Mouse (Mus musculus) MN1 (cell line): ENCODE measurements at regions not wholly inside any gene's neighbourhood (a gene's known extent, or its start where the extent isn't known, plus 50 kb on each side); places are given as distances from the start of the nearest gene placed in this dataset.

Experiments
- DNase-seq: peaks from one replicate; pipeline ENCODE4 v3.0.0-alpha.2; 2016; ENCODE audit warnings: low spot score

DNA sequence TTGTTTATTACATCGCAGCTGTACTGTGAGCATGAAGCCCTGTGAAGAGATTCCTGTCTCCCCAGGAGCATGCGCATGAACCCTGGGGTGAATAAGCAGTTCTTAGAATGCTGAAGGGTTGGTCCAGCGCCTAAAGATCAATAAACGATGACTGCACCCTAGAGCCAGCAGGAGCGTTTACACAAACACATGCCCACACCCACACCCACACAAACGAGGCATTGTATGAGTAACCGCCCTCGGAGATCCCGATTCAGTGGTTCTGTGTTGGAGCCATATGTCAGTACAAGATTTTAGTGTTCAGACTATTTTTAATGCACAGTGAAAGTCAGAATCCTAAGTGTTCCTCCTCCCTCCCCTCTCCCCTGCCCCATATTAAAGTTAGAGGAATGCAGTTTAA lies 57.3 kb downstream of the Edn1 start:
- no peak for DNase-seq

DNA sequence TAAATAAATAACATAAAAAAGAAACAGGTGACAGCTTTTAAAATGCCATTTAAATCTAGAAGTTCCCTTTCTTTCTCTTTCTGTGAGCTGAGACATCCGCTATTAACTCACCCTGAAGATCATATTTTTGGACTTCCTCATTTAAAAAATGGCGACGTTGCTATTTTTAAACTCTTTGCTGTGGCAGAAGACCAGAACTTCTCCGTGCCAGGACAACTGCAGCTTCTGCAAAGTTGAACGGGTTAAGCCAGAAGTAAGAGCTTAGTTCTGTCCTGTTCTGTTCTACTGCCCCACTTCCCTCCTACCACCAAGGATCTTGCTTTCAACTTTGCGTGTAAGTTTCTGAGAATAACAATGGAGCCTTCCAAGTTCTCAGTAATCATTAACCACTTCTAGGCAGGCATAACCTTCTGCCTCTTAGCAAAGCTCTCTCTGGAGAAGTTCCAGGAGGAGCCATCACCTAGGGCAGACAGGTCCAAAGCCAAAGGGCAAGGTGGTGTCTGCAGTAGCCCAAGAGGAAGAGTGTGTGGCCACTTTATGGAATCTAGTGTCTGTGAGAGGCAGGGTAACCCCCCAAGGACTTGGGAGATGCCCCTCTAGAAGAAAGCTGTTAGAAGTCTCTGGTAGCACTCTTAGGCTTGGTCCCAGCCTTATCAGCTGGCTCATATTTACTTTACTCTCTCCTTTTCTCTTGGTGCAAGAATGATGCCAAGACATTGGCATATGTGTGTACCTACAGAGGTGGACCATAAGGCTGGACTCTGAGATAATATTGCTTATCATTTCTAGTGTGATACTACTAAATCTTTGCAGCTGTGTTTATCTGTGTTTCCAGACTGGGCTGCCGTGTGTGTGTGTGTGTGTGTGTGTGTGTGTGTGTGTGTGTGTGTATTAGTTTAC lies 66.6 kb downstream of the Edn1 start:
- no peak for DNase-seq

DNA sequence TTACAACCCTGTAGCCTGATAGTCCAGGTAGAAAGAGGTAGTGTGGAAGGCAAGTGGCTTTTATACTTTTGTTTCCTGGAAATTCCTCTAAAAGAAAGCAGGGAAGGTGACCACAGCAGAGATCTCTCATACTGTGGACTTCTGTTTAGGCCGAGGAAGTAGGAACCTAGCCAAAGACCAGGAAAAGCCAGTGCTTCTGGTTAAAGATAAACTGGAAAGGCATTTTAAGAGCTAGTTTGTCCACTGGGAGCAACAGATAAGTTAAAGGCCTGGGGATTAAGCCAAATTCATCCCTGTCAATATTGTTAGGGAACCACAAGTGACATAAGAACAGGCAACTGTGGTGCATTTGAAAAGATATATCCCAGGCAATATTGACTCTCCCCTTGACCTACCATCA lies 68.5 kb downstream of the Edn1 start:
- DNase-seq: no peak

DNA sequence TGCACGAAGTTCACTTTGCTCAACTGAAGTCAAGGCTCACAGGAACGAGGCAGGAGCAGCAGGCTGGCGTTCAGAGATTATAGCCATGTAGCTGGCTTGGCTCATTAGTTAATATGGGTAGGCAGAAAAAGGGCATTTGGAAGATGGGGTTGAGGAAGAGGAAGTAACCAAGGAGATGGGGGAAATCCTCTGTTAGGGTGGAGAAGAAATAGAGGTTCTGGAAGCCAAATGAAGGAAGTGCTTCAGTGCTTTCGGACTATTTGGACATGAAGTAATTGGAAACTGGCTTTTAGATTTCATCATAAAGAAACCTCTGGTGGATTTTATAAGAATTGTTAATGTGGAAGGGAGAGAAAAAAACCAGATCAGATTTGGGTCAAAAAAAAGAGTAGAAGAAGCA lies 70.9 kb downstream of the Edn1 start:
- DNase-seq: no peak

DNA sequence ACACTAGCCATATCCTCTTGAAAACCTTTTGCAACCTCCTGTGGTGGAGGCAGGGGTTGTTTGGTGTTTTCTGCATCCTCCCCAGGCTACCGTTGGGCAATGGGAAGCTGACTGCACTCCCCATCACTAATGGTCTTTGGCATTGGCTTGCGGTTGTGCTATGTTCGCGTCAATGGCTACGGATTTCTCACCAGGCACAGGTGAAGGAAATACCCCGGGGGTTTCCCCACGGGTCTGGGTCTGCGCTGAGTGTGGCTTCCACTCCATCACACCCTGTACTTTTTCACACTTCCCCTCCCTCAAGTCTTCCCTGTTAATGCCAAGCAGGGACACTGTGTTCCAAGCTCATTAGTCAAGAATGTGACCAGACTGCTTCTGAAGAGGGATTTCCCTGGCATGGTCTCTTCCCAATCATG lies 72.9 kb downstream of the Edn1 start:
- DNase-seq: no peak

DNA sequence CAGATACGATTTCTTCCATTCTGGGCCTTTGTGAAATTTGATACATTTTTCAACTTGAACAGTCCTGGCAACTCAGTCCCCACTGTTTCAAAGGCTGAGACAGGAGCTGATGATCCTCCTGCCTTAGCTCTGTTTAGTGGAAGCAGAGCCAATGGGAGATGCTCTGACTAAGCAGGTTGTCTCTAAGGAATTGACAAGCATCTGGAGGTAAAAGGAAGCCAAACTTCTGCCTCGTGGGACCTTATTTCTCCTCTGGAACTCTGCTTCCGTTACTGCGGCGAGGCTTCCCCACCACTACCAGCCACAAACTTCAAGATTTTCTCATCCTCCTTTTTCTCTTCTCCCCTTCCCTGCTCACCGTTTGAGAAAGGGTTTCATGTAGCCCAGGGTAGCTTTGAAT lies 78.4 kb downstream of the Edn1 start:
- no peak for DNase-seq

DNA sequence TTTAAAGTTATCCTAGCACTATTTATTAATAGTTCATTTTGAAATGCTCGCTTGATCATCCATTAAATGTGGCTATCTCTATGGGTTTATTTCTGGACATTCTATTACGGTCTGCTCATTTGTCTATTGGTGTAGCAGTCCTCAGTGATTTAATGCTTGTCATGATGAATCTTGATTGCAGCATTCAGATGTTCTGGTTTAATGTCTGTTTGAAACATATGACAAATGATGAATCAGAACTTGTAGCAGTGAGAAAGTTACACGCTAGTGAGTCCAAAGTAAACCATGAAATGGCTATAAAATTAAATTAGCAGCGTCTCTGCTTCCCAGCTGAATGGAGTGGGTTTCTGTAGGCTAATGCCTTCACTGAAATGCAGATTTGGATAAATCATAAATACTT lies 81.8 kb downstream of the Edn1 start:
- no peak for DNase-seq

DNA sequence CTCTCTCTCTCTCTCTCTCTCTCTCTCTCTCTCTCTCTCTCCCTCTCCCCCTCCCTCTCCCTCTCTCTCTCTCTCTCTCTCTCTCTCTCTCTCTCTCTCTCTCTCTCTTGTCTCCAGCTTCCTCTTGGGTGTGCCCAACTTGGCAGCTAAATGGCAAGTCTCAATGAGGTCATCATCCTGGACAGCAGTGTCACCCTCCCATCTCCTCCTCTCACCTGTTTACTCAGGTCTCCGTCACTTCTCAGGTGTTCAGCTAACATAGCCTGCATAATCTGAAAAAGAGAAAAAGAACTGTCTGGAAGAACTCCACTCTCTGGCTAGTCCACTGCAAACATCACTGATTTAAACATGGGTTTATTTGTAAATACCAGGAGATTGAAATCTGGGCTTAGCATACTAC lies 89.1 kb downstream of the Edn1 start:
- no peak for DNase-seq

GRCm38 (mm10) chr13:42391330-42392005 lies 90.2 kb downstream of the Edn1 start:
- no peak for DNase-seq

DNA sequence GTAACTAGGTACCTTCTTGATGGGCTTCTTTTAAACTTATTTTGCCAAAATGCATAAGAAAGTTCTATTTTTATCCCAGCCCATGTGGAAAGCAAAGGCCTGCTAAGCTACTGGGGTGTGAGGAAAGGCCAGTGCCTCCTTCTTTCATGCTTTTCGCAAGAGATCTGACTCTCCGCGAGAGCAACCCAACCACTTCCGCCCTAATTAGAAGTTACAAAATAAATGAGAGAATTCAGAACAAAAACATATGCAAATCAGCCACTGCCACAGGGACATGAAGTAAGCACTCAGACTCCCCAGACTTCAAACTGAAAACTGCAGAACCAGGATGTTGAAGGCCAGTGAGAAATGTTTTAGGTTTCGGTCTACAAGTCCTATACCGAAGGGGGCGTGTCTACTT lies 91.4 kb downstream of the Edn1 start:
- no peak for DNase-seq

DNA sequence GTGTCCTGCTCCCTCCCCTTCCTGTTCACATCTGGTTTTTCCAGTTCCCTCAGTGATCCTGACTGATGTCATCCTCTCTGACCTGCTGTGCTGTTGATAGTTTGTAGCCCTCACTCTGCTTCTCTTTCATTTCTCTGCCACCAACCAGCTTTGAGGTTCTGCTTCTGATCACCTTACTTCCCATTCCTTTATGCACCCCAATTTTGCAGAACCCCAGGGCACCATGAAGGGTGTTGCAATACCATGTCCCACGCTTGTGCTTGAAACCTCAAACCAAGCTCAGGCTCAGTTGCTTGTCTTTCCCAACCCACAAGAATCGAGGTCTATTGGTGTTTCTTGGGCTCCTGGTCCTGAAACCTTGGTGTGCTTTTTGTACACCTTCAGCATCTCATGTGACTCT lies 93.3 kb downstream of the Edn1 start:
- DNase-seq: no peak

DNA sequence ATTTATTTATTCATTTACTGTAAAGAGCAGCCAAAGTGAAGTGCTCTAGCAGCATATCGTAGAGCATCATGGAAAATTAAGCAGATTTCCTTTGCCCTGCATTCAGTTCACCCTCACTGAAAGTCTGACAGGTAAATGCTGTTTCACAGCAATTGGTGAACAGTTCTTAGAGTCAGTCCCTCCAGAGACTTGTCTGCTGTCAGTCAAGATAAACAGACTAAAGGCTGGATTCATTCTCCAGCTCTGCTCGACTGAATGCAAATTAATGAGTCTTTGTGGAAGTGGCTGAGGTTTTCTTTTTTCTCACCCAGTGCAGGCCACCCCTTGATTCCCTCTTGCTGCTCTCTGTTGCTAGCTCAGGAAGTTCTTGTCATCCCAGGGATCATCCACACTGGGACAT lies 100.2 kb downstream of the Edn1 start:
- no peak for DNase-seq

GRCm38 (mm10) chr13:42403231-42404020 lies 102.2 kb downstream of the Edn1 start:
- DNase-seq: no peak

GRCm38 (mm10) chr13:42412652-42413282 lies 111.5 kb downstream of the Edn1 start:
- DNase-seq: no peak

DNA sequence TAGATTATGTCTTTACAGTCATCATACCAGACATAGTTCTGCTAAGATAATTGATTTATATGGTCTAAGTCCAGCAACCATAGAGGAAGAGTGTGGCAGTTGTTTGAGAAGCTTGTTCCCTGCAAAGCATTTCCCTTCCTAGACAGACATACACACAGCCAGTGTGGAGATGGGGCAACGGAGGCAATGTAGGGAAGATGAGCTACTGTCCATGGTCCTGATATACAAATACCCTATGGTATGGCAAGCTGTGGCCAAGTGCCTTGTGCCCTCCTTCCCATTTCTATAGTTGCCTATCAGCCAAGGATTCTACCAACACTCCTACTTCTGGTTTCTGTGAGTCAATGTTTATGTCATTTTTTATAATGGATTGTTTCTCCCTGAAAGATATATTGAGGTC lies 145.6 kb downstream of the Edn1 start:
- no peak for DNase-seq

GRCm38 (mm10) chr13:42453665-42454064 lies 152.4 kb downstream of the Edn1 start:
- DNase-seq: no peak

GRCm38 (mm10) chr13:42459892-42460291 lies 158.6 kb downstream of the Edn1 start:
- DNase-seq: no peak

DNA sequence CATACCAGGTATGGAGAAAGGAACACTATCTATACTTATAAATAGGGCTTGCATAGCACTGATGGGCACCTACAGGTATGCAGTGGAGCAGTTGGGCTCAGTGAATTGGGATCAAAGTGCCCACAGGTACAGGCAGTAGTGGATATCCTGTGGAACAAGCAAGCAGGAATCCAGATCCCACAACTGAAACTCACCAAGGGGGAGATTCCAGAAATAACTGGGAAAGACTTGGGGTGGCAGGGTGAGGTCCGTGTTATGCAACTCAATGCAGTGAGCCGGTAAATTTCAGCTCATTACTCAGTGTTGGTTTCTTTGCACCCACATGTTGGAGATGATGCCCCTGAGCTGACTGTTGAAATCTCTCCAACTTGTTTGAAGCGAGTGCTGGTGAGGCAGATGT lies 177.5 kb downstream of the Edn1 start:
- DNase-seq: no peak

GRCm38 (mm10) chr13:42490956-42491680 lies 189.3 kb upstream of the Phactr1 start:
- no peak for DNase-seq

- DNase-seq: no peak
These were observed 186.1 kb upstream of the Phactr1 start for GRCm38 (mm10) chr13:42494371-42494770.

- no peak for DNase-seq
These were observed 182.1 kb upstream of the Phactr1 start for GRCm38 (mm10) chr13:42498351-42498750.

- DNase-seq: no peak
These were observed 172.9 kb upstream of the Phactr1 start for GRCm38 (mm10) chr13:42507535-42507934.
